Mouse (Mus musculus): ENCODE measurements at regions not wholly inside any gene's neighbourhood (a gene's known extent, or its start where the extent isn't known, plus 50 kb on each side); places are given as distances from the start of the nearest gene placed in this dataset.

GRCm38 (mm10) chr2:170288196-170288595, 139.4 kb downstream of the Bcas1 start:
- TF ChIP-seq ZC3H11A (IDR thresholded peaks at IDR 0.05; ENCODE audit: low read depth, low read length) (no peak), CTCF (conservative IDR thresholded peaks at IDR 0.05 in 1 of 2, IDR thresholded peaks at IDR 0.05 in 1 of 2; ENCODE audit: low read depth in 2 of 2, low read length in 2 of 2) (no peak), POLR2A (IDR thresholded peaks at IDR 0.05; ENCODE audit: low read depth, low read length) (no peak), MXI1 (IDR thresholded peaks at IDR 0.05; ENCODE audit: low read depth, low read length) (no peak), TCF12 (IDR thresholded peaks at IDR 0.05; ENCODE audit: low read depth, low read length) (no peak), RAD21 (IDR thresholded peaks at IDR 0.05; ENCODE audit: low read depth, low read length) (no peak), NELFE (IDR thresholded peaks at IDR 0.05; ENCODE audit: low read depth, low read length) (no peak)
